In genomic region chr8:120004705-120005381, GRCm38 (mm10) we compare ENCODE assay signal across 15 mouse cellular contexts. TPM values are rescaled to one million over a fixed set of nuclear protein-coding genes. Genes with fewer than 3 reads are reported as not detected.
A peak's percentile ranks its signal among the peaks of the same experiment; 100 is the strongest.
DNase-seq lines count a peak whose midpoint lies in the region; ATAC-seq and TF ChIP-seq lines count a peak whose summit lies in the region.
"Had no signal": no experiment of that assay in that cellular context is flagged by ENCODE, and none has a peak within 500 bp of the region (broad histone marks: within the 10 kb centered on the region; RNA-seq: fewer than 3 reads in every experiment).

No protein-coding gene starts in this region.

- 0 out of 2 replicates have a peak, but pooled peaks have one; percentile 10 for ATAC-seq in kidney, embryonic 16.5 days (ENCODE audit: low FRiP score, low TSS enrichment)

- peak overlapping the region; percentile 54; the same call in 1 of the 2 replicates for H3K27ac ChIP-seq in kidney, embryonic 16.5 days (ENCODE audit: low read length)
- H3K27ac ChIP-seq in kidney, adult 2 months (ENCODE audit: insufficient read depth, low read depth, low read length) = no peak overlapping the region
- peak overlapping the region; percentile 60; the same call in 1 of the 2 replicates for H3K27ac ChIP-seq in embryonic facial prominence, embryonic 10.5 days (replicated peaks)
- H3K27ac ChIP-seq: liver, embryonic 15.5 days had no signal

- WGBS in kidney, embryonic 16.5 days = 20% methylated on average over 2 of the region's 2 CpGs
- WGBS in kidney, adult 2 months = 44% methylated on average over 2 of the region's 2 CpGs
- WGBS in embryonic facial prominence, embryonic 10.5 days = 53% methylated on average over 2 of the region's 2 CpGs

- no peak overlapping the region for H3K9ac ChIP-seq in kidney, embryonic 16.5 days (replicated peaks; ENCODE audit: low read length)
- H3K9ac ChIP-seq: embryonic facial prominence, embryonic 12.5 days; liver, embryonic 15.5 days had no signal

- TF ChIP-seq CTCF in kidney, adult 2 months (conservative IDR thresholded peaks at IDR 0.05; ENCODE audit: insufficient read depth, insufficient read length, low read depth, low read length) = no peak

- no peak for TF ChIP-seq POLR2A in kidney, adult 2 months (IDR thresholded peaks at IDR 0.05; ENCODE audit: low read depth, low read length)
- no peak for TF ChIP-seq POLR2A in myocyte (IDR thresholded peaks at IDR 0.05; ENCODE audit: insufficient read length, low read depth)

- H3K4me2 ChIP-seq in kidney, embryonic 16.5 days (replicated peaks; ENCODE audit: low read depth, low read length) = peak overlapping the region; percentile 13; the same call in 1 of the 2 replicates
- H3K4me2 ChIP-seq in myocyte (ENCODE audit: low read depth) = peak overlapping the region; percentile 46
- H3K4me2 ChIP-seq: embryonic facial prominence, embryonic 12.5 days; liver, embryonic 15.5 days had no signal

- peaks cover 45% of the 10 kb centered on the region for H3K4me1 ChIP-seq in kidney, embryonic 16.5 days (ENCODE audit: insufficient read depth, low read length)
- peaks cover 34% of the 10 kb centered on the region for H3K4me1 ChIP-seq in kidney, adult 2 months (ENCODE audit: control insufficient read depth, insufficient read depth, low read length)
- peaks cover 58% of the 10 kb centered on the region for H3K4me1 ChIP-seq in embryonic facial prominence, embryonic 10.5 days
- H3K4me1 ChIP-seq: liver, embryonic 15.5 days; megakaryocyte, embryonic 14.5 days had no signal

- no peak overlapping the region for H3K4me3 ChIP-seq in kidney, embryonic 16.5 days (ENCODE audit: low read length)
- no peak overlapping the region for H3K4me3 ChIP-seq in kidney, adult 2 months (ENCODE audit: insufficient read depth, low read depth, low read length)
- no peak overlapping the region for H3K4me3 ChIP-seq in embryonic facial prominence, embryonic 10.5 days
- H3K4me3 ChIP-seq in myocyte = no peak overlapping the region
- H3K4me3 ChIP-seq: embryonic facial prominence, embryonic 12.5 days; forebrain, embryonic 10.5 days; heart, adult 2 months; liver, embryonic 15.5 days; megakaryocyte, embryonic 14.5 days had no signal

- no peaks in the 10 kb centered on the region for H3K36me3 ChIP-seq in kidney, embryonic 16.5 days (ENCODE audit: insufficient read depth, low read length)
- H3K36me3 ChIP-seq in kidney, adult 2 months (ENCODE audit: control insufficient read depth, insufficient read depth, low read length) = no peaks in the 10 kb centered on the region
- no peaks in the 10 kb centered on the region for H3K36me3 ChIP-seq in embryonic facial prominence, embryonic 10.5 days (replicated peaks)
- no peaks in the 10 kb centered on the region for H3K36me3 ChIP-seq in myocyte (ENCODE audit: control insufficient read depth, insufficient read depth)
- H3K36me3 ChIP-seq: embryonic facial prominence, embryonic 12.5 days; forebrain, embryonic 10.5 days; liver, embryonic 15.5 days had no signal

- H3K27me3 ChIP-seq in kidney, embryonic 16.5 days (ENCODE audit: insufficient read depth, low read length) = no peaks in the 10 kb centered on the region
- no peaks in the 10 kb centered on the region for H3K27me3 ChIP-seq in kidney, adult 2 months (replicated peaks; ENCODE audit: control insufficient read depth, insufficient read depth, low read length)
- no peaks in the 10 kb centered on the region for H3K27me3 ChIP-seq in embryonic facial prominence, embryonic 10.5 days (replicated peaks; ENCODE audit: low read depth, poor library complexity, severe bottlenecking)
- H3K27me3 ChIP-seq in myocyte (ENCODE audit: control insufficient read depth, insufficient read depth, insufficient read length) = peaks cover 6% of the 10 kb centered on the region
- H3K27me3 ChIP-seq: embryonic facial prominence, embryonic 12.5 days; Patski had no signal

- no peak overlapping the region for H3ac ChIP-seq in myocyte (ENCODE audit: control insufficient read depth, insufficient read length)

- DNase-seq in embryo, embryonic 10 days (ENCODE audit: low spot score) = peak; percentile 29
- no peak for DNase-seq in embryo, embryonic 9.5 days (ENCODE audit: extremely low spot score)
- no peak for DNase-seq in kidney, adult 2 months
- no peak for DNase-seq in embryonic facial prominence, embryonic 10.5 days (ENCODE audit: low spot score)
- DNase-seq in ovary, postnatal 36 days (ENCODE audit: low spot score) = no peak
- DNase-seq in cerebellum, adult 9-11 months = no peak
- DNase-seq: cerebellum, adult 18-20 months had no signal

- H3K79me2 ChIP-seq in myocyte (ENCODE audit: control insufficient read depth, insufficient read depth) = no peaks in the 10 kb centered on the region

- no peaks in the 10 kb centered on the region for H3K9me3 ChIP-seq in kidney, embryonic 16.5 days (ENCODE audit: low read length)
- no peaks in the 10 kb centered on the region for H3K9me3 ChIP-seq in embryonic facial prominence, embryonic 10.5 days
- H3K9me3 ChIP-seq: embryonic facial prominence, embryonic 12.5 days; forebrain, embryonic 10.5 days; liver, embryonic 15.5 days; megakaryocyte, embryonic 14.5 days had no signal

TF ChIP-seq in myocyte, 11 proteins besides CTCF, POLR2A, EP300 and RAD21:
- TF ChIP-seq MAX (IDR thresholded peaks at IDR 0.05; ENCODE audit: low read depth) (no peak), TCF3 (IDR thresholded peaks at IDR 0.05; ENCODE audit: insufficient read length, low read depth) (no peak), REST (IDR thresholded peaks at IDR 0.05; ENCODE audit: insufficient read depth, insufficient read length) (no peak), POLR2AphosphoS2 (IDR thresholded peaks at IDR 0.05; ENCODE audit: insufficient read length, low read depth) (no peak), CEBPB (IDR thresholded peaks at IDR 0.05; ENCODE audit: insufficient read depth, poor library complexity, severe bottlenecking) (no peak), MYOG (IDR thresholded peaks at IDR 0.05; ENCODE audit: control insufficient read depth in 1 of 3, insufficient read depth in 1 of 3, insufficient read length in 2 of 3, low read depth in 2 of 3) (no peak), MYOD1 (IDR thresholded peaks at IDR 0.05; ENCODE audit: control insufficient read depth in 1 of 3, insufficient read length in 2 of 3, low read depth in 2 of 3) (no peak), USF1 (IDR thresholded peaks at IDR 0.05; ENCODE audit: low read depth) (no peak), E2F4 (IDR thresholded peaks at IDR 0.05; ENCODE audit: insufficient read depth) (no peak), TCF12 (IDR thresholded peaks at IDR 0.05; ENCODE audit: insufficient read depth, poor library complexity, severe bottlenecking) (no peak), SRF (IDR thresholded peaks at IDR 0.05; ENCODE audit: control insufficient read depth, insufficient read length, low read depth) (no peak)
TF ChIP-seq in myocyte: peak in this region for 0.

RNA-seq across cellular contexts. Expression of gene Crispld2, which starts 12.6 kb away (rescaled TPM):
- polyA plus RNA-seq in kidney, embryonic 16.5 days (2015; fragmentation: Nextera tagmentation; extraction: Ambion mirVana) = 8.7 and 10.1 TPM in 2 replicates
- polyA plus RNA-seq in kidney, adult 2 months (2012; rRNA removed) = 16.7 and 19.7 TPM in 2 replicates
- polyA plus RNA-seq in embryonic facial prominence, embryonic 10.5 days (2016; fragmentation: Nextera tagmentation; extraction: Ambion mirVana) = 6.1 and 6.5 TPM in 2 replicates
- polyA plus RNA-seq in myocyte (2012; fragmentation: generic; extraction: Trizol) = 0.07 TPM
